Mouse (Mus musculus) megakaryocyte, adult 5-6 weeks (primary cell): ENCODE measurements around the gene Bmp2. TPM values are rescaled to one million over a fixed set of nuclear protein-coding genes. Genes with fewer than 3 reads are reported as not detected.

Experiments
- ATAC-seq: 2 replicates; pipeline ENCODE4 v1.8.0; 2016; ENCODE audit warnings: mild to moderate bottlenecking, inconsistent platforms; ENCODE audit not compliant: poor library complexity, severe bottlenecking
- total RNA-seq, 2 experiments: library from RNA; stranded (forward) in 1 of 2; stranded (reverse) in 1 of 2; fragments of 153-499, 151-499 nt in 1 of 2; fragments of 221-1000, 200-1000 nt in 1 of 2; gene quantifications; 2 replicates each; pipeline versions ENCODE4 v1.2.3 to v1.2.4; 2015 to 2017

Bmp2 gene
- total RNA-seq (2015) (not detected in 2 replicates), total RNA-seq (2017) (0.07 TPM in 1 of 2 replicates, not detected in the other)

DNA sequence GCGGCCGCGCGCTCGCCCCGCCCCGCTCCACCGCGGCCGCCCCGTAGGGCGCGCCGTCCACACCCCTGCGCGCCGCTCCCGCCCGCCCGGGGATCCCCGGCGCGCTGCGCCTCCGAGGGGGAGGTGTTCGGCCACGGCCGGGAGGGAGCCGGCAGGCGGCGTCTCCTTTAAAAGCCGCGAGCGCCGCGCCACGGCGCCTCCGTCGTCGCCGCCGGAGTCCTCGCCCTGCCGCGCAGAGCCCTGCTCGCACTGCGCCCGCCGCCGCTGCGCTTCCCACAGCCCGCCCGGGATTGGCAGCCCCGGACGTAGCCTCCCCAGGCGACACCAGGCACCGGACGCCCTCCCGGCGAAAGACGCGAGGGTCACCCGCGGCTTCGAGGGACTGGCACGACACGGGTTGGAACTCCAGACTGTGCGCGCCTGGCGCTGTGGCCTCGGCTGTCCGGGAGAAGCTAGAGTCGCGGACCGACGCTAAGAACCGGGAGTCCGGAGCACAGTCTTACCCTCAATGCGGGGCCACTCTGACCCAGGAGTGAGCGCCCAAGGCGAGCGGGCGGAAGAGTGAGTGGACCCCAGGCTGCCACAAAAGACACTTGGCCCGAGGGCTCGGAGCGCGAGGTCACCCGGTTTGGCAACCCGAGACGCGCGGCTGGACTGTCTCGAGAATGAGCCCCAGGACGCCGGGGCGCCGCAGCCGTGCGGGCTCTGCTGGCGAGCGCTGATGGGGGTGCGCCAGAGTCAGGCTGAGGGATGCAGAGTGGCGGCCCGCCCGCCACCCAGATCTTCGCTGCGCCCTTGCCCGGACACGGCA, at the start of gene Bmp2:
Bmp2 (plus strand) TSS at position 129 of the 811 bp plus-strand sequence.
- peak; percentile 15; the same call in 1 of the 2 replicates for ATAC-seq

DNA sequence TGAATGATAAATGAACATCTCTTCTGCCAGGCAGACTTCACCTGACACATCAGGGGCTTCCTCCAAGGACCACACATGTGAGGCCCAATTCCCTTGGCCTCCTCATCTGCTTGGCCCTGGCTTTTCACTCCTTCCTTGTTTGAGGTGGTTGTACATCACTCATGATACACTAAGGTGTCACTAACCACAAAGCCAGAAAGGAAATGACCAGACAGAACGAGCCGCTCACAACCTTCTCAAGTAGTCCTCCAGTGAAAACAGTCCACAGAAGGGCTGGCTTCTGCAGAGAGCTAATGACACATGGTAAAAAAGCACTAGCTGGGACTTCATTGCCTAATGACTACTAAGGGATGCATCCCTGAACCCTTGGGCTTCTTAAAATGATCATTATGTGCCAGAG, 46.3 kb upstream of the Bmp2 start:
- ATAC-seq: peak; percentile 70

DNA sequence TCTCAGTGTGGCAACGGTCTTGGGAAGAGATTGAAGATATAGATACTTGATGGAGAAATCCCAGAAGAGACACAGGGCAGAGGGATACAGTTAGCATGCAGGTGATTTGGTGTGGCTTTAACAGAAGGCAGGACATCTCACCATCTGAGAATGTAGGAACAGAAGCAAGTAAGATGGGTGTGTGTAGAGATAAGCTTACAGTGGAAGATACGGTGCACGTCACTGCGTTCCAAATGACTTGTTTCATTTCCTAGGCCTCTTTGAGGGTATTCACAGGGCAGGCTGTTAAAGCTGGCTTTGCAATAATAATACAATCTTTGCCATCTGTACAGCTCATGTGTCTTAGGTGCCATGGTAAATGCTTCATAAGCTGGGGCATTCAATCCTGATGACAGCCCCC, 44.9 kb upstream of the Bmp2 start:
- no peak for ATAC-seq

DNA sequence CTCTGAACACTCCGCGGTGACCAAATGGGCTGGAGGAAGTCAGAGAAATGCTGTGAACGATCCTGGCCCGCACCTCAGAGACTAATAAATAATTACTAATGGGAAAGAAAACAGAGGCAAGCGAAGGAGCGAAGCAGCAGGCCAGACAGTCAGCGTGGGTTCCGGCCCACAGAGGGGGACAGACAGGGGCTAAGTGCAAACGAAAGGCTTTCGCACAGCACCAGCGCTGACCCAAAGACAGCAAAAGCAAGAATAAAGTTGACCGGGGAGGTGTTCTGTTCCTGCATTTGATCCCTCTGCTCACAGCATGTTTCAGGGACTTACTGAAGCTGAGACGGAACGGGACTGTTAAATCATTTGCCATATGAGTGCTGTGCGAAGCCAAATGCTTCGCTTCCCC, 42.8 kb upstream of the Bmp2 start:
- no peak for ATAC-seq

DNA sequence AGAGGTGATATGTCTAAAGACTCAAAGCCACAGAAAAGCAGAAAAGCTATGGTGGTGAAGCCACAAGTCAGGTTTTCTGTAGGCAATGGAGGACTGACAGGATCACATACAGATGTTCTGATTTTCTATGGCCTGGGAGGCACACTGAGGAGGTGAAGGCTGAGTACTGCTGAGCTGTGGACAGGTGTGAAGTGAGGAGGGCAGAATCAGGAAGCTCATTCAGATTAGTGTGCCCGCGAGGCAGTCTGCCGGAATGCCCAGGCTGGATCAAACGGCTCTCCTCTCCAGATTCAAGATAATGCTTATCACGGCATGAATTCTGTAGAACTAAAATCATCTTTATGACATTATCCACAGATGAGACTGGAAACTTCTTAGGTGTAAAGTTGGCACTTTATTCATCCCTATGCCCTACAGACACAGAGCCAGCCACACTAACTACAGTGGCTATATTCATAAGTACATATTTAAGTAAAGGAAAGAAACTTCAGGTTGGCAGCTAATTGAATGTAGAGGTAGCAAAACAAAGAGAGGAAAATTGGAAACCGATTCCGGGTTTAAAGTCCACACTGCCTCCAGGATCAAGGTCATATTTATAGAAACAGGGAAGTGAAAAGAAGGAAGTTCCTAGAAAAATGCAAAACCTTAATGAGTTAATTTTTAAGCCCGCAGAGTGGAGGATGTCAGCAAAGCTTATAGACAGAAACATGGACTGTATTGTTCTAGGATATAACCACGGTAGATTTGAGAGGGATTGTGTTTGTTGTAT, 40.8 kb upstream of the Bmp2 start:
- ATAC-seq: peak; percentile 71

DNA sequence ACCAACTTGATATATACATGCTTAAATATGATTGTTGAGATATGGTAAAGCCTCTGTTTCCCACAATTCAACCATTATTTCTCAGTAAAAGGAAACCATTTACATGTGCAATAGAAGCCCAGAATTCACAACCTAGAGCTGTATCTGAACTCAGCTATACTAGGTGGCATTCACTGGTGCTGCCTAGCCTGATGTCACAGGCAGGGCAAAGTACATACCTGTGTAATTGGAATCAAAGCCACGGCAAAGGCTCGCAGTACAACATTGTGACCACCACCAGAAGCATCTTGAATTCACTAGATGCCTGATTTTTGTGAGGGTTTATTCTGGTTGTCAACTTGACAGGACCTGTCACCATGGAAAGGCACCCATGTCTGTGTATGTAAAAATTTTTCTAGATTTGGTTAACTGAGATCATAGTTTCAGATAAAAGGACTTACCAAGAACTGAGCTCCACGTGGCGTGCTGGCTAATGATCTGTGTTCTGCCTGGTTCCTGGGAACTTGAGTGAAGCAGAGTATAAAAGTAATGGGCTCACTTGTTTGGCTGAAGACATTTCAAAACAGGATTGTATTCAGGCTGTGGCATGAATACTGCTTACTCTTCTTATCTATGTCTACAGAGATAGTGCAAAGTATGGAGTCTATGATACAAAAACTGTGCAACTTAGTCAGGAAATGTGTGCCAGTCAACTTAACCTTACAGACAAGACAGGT, 35.5 kb upstream of the Bmp2 start:
- no peak for ATAC-seq

DNA sequence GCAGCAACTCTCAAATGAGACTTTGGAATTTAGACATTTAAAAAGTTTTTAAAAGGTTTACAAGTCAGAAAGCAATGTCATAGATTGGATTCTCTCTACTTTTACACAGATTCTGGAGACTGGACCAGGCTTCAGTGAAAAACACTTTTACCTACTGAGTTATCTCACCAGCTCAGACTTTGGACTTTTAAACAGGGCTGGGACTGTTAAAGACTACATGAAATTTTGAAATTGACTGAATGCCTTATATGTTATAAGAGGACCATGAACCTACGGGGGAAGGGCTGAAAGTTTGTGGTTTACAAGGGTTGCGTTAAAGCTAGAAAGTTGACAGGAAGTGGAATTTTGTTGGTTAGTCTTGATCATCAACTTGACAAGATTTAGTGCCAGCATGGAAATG, 34.1 kb upstream of the Bmp2 start:
- 0 out of 2 replicates have a peak, but pooled peaks have one; percentile 19 for ATAC-seq

DNA sequence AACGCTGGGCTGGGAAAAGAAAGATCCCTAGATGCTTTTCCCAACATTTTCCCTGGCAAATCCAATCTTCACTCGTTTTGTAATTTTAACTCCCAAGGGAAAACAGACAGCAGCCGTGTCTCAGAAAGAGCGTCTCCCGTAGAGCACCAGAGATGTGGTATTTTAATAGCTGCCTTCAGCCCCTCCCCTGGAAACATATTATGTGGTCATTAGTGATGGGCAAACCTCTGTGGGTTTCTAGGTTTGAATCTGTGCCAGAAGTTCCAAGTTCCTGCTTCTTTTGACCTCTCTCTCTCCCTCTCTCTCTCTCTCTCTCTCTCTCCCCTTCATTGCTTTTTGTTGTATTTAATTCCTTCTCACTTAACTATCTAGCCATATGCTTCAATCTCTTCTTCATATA, 30.8 kb upstream of the Bmp2 start:
- ATAC-seq: no peak

DNA sequence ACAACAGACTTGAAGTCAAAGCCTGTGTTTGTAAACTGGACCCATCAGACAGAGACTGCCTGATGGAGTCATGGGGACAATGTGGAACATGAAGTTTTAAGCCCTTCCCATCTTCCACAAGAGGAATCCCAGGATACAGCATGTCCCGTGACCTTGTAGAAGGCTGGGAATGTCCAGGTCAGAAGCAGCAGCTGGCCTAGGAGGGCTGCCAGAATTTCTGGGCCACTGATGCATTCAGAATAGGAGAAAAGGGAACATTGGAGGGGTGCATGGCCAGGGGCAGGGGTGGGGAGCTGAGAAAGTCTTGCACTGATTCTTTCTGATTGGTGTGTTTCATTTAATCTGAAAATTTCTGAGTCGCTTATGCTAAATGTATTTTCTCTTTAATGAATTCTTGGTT, 29.8 kb upstream of the Bmp2 start:
- no peak for ATAC-seq

DNA sequence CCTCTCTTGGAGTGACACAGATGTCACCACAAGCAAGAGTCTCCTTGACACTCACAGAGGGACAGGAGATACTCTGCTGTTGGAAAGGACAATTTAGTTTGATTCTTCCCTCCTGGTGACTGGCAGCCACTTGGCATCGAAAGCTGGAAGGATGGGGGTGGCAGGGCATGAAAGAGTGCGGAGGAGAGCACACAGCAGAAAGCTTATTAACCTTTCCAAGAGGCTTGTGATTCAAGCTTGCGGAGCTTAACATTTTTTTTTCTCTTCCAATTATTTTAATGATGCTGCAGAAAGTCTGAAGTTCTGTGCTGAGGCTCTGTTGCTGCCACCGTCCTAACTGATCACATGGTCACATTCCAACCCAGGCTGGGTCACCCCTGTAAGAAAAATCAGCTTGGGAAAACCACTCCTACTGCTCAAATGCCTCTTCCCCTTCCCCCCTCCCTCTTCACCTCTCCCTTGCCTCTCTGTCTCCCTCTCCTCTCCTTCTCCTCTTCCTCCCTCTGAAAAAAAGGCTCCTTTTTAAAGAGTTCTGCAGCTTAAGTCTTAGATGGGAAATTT, 26.3 kb upstream of the Bmp2 start:
- no peak for ATAC-seq

DNA sequence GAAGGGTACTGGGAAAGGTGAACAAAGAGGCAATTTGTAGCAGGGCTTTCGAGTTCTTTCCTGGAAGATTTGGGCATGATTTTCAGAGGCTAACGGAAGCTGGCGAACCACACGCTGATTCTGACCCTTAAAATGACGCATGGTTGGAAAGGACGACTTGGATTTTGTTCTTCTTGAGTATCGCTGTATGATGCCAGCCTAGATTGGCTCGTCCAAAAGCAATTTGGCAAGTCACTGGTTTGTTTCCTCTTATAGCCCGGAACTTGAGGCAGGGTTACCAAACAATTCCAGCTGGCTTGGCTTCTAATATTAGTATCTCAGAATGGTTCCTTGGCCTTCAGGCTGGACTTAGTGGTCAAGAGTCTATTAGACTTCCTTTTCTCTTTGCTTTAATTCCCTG, 22.6 kb upstream of the Bmp2 start:
- no peak for ATAC-seq

DNA sequence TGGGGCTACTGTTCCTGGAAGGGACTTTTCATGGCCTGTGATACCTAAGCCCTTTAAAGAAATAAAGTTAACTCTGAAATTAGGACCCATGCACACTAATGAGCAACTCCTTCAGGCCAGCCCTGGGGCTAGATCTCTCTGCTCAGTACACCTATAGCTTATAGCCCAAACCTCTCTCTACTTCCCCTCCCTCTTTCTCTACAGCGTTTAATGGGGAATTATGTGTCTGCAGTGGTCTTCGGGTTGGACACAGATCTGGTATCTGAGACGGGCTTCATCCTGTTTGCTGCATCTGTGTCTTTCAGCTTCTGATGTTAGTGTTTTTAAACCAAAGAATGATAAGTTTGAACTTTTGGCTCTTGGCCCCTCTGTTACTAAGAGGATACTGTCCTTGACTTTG, 18.9 kb upstream of the Bmp2 start:
- no peak for ATAC-seq

DNA sequence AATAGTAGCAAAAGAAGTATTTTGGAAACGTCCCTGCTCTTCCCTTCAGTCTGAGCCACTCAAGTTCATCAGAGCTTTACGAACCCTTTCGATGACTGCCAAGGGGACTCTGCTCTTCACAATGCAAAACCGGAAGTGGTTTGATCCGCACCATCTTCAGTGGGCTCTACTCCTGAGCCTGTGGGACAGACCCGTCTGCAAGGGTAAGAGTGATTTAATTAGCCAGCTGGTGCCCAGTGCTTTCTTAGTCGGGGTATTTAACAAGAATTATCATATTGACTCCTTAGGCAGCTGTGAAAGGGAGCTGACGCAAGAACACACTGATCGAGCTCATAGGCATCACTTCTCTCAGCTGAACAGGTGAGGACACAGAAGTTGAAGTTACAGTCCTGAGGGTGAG, 16.5 kb upstream of the Bmp2 start:
- no peak for ATAC-seq

DNA sequence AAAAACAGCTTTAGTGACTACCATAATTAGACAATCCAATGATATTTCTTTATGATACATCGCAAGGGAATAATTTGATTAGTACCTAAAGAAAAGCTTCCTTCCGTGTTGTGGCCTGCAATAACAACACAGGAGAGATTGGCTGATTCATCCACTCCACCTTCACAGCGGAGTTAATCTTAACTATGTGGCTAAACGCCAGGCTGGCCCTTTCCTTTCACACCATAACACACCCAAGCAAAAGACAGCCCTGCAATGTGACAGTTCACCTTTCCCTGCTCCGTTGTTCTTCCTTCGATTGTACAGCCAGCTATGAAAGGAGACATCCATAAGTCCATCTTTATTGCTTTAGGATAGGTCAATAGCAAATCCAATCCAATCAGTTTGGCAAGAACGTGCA, 15.1 kb upstream of the Bmp2 start:
- ATAC-seq: no peak

DNA sequence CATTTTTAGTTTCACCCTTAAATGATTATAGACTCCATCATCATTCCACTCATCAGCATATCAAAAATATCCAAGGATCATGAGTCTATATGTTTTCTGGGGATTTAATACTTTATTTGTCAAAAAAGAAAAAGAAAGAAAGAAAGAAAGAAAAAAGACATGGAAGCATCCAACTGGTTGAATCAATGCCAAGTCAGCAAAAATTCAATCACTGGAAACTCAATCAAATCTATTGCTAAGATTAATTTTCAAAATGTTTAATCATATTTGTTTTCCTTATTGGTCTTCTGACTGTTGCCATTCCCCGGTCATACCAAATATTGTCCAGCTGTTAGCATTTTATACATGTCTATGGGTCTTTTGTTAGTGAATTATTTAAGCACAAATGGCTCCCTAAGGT, 11.3 kb upstream of the Bmp2 start:
- no peak for ATAC-seq

DNA sequence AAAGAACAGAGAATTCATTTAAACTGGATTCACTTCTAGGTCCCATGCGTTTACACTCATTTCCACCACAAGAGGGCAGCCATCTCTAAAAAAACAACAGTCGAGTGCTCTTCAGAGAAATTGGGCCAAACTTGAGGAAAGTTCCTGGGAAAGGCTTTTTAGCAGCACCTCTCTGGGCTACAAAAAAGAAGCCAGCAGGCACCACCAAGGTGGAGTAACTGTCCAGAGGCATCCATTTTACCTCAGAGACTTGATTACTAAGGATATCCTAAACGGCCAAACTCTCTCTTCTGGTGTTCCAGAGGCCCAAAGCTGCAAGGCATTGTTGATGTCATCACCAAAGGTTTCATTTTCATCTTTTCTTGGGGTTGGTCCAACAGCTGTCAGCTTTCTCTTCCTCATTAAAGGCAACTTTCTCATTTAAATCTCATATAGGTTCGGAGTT, 1.7 kb upstream of the Bmp2 start:
- peak; percentile 70 for ATAC-seq

DNA sequence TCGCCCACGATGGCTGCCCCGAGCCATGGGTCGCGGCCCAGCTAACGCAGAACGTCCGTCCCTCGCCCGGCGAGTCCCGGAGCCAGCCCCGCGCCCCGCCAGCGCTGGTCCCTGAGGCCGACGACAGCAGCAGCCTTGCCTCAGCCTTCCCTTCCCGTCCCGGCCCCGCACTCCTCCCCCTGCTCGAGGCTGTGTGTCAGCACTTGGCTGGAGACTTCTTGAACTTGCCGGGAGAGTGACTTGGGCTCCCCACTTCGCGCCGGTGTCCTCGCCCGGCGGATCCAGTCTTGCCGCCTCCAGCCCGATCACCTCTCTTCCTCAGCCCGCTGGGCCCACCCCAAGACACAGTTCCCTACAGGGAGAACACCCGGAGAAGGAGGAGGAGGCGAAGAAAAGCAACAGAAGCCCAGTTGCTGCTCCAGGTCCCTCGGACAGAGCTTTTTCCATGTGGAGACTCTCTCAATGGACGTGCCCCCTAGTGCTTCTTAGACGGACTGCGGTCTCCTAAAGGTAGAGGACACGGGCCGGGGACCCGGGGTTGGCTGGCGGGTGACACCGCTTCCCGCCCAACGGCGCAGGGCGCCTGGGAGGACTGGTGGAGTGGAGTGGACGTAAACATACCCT, 995 bp downstream of the Bmp2 start:
- no peak for ATAC-seq

DNA sequence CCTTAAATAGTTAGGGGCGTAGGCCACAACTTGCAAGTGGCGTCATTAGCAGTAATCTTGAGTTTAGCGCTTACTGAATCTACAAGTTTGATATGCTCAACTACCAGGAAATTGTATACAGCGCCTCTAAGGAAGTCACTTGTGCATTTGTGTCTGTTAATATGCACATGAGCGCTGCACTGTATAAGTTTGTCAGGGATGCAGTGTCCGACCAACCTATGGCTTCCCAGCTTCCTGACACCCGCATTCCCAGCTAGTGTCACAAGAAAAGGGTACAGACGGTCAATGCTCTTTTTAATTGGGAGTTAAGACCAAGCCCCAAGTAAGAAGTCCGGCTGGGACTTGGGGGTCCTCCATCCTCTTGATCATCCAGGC, 1.9 kb downstream of the Bmp2 start:
- no peak for ATAC-seq

DNA sequence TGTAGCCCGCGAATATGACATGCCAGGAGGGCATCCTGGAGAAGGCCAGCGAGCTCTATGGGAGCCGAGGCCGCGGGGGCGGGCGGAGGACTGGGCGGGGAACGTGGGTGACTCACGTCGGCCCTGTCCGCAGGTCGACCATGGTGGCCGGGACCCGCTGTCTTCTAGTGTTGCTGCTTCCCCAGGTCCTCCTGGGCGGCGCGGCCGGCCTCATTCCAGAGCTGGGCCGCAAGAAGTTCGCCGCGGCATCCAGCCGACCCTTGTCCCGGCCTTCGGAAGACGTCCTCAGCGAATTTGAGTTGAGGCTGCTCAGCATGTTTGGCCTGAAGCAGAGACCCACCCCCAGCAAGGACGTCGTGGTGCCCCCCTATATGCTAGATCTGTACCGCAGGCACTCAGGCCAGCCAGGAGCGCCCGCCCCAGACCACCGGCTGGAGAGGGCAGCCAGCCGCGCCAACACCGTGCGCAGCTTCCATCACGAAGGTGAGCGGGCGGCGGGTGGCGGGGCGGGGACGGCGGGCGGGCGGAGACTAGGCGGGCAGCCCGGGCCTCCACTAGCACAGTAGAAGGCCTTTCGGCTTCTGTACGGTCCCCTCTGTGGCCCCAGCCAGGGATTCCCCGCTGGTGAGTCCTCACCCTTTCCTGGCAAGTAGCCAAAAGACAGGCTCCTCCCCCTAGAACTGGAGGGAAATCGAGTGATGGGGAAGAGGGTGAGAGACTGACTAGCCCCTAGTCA, 2.5 kb downstream of the Bmp2 start:
- no peak for ATAC-seq

DNA sequence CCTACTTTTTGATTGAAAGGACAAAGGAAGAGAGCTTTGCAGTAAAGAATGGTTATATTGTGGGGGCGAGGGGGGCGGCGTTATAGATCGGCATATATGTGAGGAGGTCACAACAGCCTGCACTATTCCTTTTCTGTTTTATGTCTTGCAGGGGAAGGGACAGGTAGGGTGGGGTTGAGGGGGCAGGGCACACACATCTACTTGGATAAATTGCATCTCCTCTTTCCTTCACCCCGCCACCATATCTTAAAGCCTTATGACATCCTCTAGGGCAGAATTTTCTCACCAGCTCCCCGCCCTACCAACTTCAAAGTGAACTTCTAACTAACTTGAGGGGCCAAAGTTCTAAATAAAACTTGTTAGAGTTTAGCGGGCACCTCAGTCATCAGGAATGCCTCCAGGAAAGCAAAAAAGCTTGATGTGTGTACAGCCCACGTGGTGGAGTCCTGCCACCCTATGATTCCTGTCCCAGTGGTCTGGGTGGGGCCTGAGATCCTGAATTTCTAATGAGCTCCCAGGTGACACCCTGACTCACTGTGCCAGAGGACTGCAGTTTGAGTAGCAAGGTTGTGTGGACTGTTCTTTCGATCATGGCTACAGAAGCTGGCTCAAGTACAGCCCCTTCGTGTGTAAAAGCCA, 12.4 kb downstream of the Bmp2 start:
- ATAC-seq: no peak
